Mouse (Mus musculus) gastrocnemius, adult 18-20 months (tissue): Measurements from ENCODE around the gene Hsd3b1. TPM values are rescaled to one million over a fixed set of nuclear protein-coding genes. Genes with fewer than 3 reads are reported as not detected.

Source experiments
- total RNA-seq, 2 experiments: library from RNA; stranded (reverse); gene quantifications; 2 replicates each; pipeline ENCODE4 v1.2.3; 2021

Gene Hsd3b1
- total RNA-seq, 2 experiments from 2014 or later, result 0.18 TPM; not detected in 1

Other genes starting within 250 kb of the Hsd3b1 start
- not detected for gene Hsd3b5, start 229.5 kb downstream of the Hsd3b1 start, total RNA-seq
- gene Hsd3b2, start 135.3 kb downstream of the Hsd3b1 start, total RNA-seq, result not detected
- not detected for gene Hsd3b3, start 96.7 kb downstream of the Hsd3b1 start, total RNA-seq
- not detected for gene Hsd3b6, start 45.4 kb downstream of the Hsd3b1 start, total RNA-seq
- gene Hao2, start 33.4 kb upstream of the Hsd3b1 start, total RNA-seq, result under 1 TPM in 1 of 2 experiments, not detected in 1; 0.21 TPM